Mouse (Mus musculus): Measurements from ENCODE around the gene Tcte1.

The Tcte1 gene

GRCm38 (mm10) chr17:45523263-45523662 lies at the start of gene Tcte1:
Tcte1 (plus strand) TSS chr17:45523434.
- ATAC-seq (ENCODE audit: low TSS enrichment): no peak

GRCm38 (mm10) chr17:45473667-45474066 lies 49.6 kb upstream of the Tcte1 start:
- no peak for ATAC-seq (ENCODE audit: low TSS enrichment)

- ATAC-seq (ENCODE audit: low TSS enrichment): no peak
These were observed 49.1 kb upstream of the Tcte1 start for GRCm38 (mm10) chr17:45474146-45474545.

GRCm38 (mm10) chr17:45474669-45475465 lies 48.4 kb upstream of the Tcte1 start, which contains the start of gene Spats1:
Spats1 (minus strand) TSS chr17:45475415.
- ATAC-seq (ENCODE audit: low TSS enrichment): peak; percentile 80

GRCm38 (mm10) chr17:45478234-45478825 lies 44.9 kb upstream of the Tcte1 start:
- ATAC-seq (ENCODE audit: low TSS enrichment): peak; percentile 48

DNA sequence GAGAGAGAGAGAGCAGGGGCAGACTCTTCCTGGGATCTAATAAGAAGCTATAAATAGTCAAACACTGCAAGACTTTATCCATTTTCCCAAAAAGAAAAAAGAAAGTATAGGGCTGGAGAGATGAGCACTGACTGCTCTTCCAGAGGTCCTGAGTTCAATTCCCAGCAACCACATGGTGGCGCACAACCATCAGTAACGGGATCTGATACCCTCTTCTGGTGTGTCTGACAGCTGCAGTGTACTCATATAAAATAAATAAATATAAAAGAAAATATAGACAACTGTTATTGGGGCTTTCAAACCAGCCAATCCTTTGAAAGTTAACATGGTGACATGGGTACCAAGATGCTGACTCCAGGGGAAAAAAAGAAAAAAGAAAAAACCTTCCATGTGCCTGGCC lies 42.8 kb upstream of the Tcte1 start:
- ATAC-seq (ENCODE audit: low TSS enrichment): no peak

DNA sequence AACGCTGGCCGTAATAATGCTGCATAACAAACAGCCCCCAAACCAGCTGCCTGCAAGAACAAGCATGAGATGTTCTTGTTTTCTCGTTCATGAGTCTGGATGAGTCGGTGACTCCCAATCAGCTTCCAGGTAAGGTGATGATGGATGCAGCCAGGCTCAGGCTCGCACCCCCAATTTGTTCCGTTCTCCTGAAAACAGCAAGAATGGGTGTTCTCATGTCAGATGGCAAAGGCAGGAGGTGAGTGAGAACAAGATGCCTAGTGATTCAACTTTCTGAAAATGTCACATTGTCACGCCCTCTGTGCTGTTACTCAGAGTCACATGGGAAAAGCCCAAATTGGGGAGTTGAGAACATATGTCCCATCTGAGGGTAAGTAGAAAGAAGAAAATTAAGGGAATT lies 37.7 kb upstream of the Tcte1 start:
- ATAC-seq (ENCODE audit: low TSS enrichment): no peak; the same call in 1 of the 2 replicates

DNA sequence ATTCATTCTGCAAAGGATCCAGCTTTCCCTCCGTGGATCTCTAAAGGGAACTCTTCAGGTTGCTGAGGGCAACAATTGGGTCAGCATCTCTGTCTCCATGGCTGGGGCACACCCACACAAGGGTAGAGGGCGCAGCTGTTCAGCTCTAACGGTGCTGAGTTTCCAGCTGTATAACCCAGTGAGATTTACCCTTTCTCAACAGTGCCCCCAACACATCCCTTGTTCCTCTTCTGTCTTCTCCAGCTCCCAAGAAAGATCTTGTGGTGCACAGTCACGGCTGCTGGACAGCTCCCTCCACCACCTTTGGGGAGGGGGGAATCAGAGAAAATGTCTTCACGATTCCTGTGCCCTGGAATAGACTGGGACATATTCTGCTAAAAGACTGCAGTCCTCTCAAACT lies 36.0 kb upstream of the Tcte1 start:
- ATAC-seq (ENCODE audit: low TSS enrichment): no peak

- ATAC-seq (ENCODE audit: low TSS enrichment): no peak
These were observed 34.6 kb upstream of the Tcte1 start for GRCm38 (mm10) chr17:45488321-45489254.

GRCm38 (mm10) chr17:45489736-45490135 lies 33.5 kb upstream of the Tcte1 start:
- ATAC-seq (ENCODE audit: low TSS enrichment): no peak

- ATAC-seq (ENCODE audit: low TSS enrichment): no peak
These were observed 32.6 kb upstream of the Tcte1 start for GRCm38 (mm10) chr17:45490532-45491154.

DNA sequence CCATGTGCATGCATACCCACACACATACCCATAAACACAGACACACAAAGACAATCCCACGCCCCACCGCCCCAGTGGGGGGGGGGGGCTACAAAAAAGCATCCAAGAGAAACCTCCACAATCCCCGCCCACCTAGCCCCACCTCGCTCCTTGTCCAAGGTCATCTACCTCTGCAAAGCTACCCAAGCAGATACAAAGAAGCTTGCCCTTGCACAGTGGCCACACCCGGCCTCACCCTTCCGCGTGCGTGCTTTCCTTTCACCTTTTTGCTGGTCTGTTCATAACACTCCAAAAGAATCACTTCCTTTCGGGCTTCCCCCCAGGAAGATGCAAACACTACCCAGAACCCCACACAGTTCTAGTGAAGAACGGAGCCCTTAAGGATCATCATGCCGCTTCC lies 27.8 kb upstream of the Tcte1 start:
- ATAC-seq (ENCODE audit: low TSS enrichment): no peak

- ATAC-seq (ENCODE audit: low TSS enrichment): no peak
These were observed 24.8 kb upstream of the Tcte1 start for GRCm38 (mm10) chr17:45498397-45498796.

DNA sequence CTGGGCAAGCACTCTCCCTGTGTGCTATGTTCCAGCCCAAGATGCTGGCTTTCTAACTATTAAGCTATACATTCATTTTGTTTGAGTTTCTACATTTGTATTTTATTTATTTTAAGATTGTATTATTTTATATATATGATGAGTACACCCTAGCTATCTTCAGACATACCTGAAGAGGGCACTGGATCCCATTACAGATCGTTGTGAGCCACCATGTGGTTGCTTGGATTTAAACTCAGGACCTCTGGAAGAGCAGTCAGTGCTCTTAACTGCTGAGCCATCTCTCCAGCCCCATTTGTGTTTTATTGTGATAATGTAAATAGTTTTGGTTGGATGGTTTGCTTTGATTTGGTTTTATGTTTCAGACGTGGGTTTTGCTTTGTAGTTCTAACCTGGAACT lies 23.7 kb upstream of the Tcte1 start:
- no peak for ATAC-seq (ENCODE audit: low TSS enrichment)

- ATAC-seq (ENCODE audit: low TSS enrichment): no peak
These were observed 22.3 kb upstream of the Tcte1 start for GRCm38 (mm10) chr17:45500981-45501380.

- no peak for ATAC-seq (ENCODE audit: low TSS enrichment)
These were observed 20.9 kb upstream of the Tcte1 start for GRCm38 (mm10) chr17:45502324-45502723.

DNA sequence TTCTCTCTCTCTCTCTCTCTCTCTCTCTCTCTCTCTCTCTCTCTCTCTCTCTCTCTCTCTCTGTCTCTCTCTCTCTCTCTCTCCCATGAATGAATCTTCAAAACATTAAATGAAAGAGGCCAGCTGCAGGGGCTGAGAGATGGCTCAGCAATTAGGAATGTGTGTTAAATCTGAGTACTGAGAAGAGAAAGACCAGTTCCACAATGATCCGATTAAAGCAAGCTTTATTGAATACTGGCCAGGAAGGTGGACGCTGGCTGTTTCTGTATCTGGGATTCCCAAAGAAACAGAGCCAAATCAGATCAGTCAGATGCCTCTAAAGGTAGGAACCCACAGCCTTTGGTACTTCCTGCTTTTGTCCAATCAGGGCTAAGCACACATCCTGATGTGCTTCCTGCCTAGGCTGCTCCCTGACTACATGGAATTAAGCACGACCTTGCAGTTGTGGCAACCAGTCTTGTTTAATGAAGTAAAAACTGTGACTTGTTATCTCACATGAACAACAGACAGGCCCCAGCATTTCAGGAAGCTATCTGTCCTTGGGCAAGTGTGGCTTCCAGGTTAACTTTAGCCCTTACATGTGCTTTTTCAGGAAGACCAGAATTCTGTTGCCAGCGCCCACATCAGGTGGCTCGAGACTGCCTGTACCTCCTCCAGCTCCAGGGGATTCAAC lies 19.8 kb upstream of the Tcte1 start:
- no peak for ATAC-seq (ENCODE audit: low TSS enrichment)

GRCm38 (mm10) chr17:45505941-45506465 lies 17.2 kb upstream of the Tcte1 start:
- no peak for ATAC-seq (ENCODE audit: low TSS enrichment)

DNA sequence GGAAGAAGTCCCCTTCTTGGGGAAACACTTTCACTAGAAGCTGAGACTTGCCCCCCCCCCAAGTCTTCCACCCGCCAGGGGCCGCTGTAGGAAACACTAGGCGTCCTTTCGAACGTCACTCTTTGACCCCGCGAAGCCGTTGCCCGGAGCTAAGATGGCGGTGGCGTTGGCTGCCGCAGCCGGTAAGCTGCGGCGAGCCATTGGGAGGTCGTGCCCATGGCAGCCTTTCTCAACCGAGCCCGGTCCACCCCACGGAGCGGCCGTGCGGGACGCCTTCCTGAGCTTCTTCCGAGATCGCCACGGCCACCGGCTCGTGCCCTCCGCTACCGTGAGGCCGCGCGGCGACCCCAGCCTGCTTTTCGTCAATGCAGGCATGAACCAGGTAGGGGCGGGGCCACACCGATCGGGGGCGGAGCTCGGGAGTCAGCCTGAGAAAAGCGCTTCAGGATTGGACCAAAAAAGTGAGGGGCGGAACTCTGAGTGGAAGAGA lies 16.5 kb upstream of the Tcte1 start, which contains the start of gene Aars2:
TSS of gene Aars2 (plus strand) at position 142 of the 490 bp plus-strand sequence.
- ATAC-seq (ENCODE audit: low TSS enrichment): peak; percentile 86

DNA sequence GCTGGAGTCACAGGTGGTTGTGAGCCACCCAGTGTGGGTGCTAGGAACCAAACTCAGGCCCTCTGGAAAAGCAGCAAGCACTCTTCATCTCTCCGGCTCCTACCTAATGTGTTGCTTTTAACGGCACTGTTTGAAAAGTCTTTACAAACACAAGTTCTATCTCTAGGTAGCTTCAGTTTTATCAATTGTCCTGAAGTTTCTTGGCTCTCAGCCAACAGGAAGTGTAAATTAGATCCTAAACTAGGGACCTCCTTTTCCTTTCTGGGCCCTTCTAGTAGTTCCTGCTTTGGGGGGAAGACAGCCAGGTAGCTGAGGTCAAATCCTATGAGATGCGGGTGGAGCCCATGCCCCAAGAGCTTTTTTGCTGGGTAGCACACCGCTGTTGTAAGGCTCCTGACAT lies 12.4 kb upstream of the Tcte1 start:
- no peak for ATAC-seq (ENCODE audit: low TSS enrichment)

DNA sequence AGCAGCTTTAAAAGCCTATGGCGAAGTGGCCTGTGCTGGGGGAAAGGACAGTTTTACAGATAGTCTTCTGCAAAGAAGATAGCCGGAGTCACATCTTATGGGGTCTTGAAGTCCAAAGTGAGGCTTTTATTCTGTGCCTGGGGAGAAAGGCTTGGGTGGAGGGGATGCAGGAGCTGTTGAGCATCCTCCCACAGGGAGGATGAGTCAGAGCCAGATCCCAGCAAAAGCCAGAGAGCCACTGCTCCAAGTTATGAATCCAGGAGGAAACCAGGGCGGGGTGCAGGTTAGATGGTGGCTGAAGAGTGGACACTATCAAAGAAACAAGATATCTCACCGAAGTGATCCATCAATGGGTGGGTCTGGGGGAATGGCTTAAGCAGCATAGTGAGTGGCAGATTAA lies 11.5 kb upstream of the Tcte1 start:
- ATAC-seq (ENCODE audit: low TSS enrichment): peak; percentile 50; the same call in 1 of the 2 replicates

Measured in frontal cortex, adult (tissue).